Comparison of ENCODE assay signal across 19 mouse cellular contexts in genomic region chr1:88608236-88608635, GRCm38 (mm10).
DNase-seq lines count a peak whose midpoint lies in the region; ATAC-seq and TF ChIP-seq lines count a peak whose summit lies in the region.
"Had no signal": no experiment of that assay in that cellular context is flagged by ENCODE, and none has a peak within 500 bp of the region (broad histone marks: within the 10 kb centered on the region; RNA-seq: fewer than 3 reads in every experiment).

No protein-coding gene starts in this region.

- no peak for TF ChIP-seq POLR2A in lung, adult 2 months (IDR thresholded peaks at IDR 0.05; ENCODE audit: borderline replicate concordance, extremely low read depth, low read depth, low read length)

- TF ChIP-seq CTCF in lung, adult 2 months (IDR thresholded peaks at IDR 0.05; ENCODE audit: insufficient read depth, low read length), result no peak

- H3K4me1 ChIP-seq in lung, adult 2 months (ENCODE audit: control insufficient read depth, insufficient read depth, low read length), result no peaks in the 10 kb centered on the region
- H3K4me1 ChIP-seq in lung, embryonic 15.5 days, result peaks cover 14% of the 10 kb centered on the region; the same call in 1 of the 2 replicates
- H3K4me1 ChIP-seq: heart, embryonic 15.5 days; intestine, embryonic 15.5 days; liver, embryonic 15.5 days had no signal

- peak; percentile 79 for ATAC-seq in lung, embryonic 15.5 days (ENCODE audit: borderline replicate concordance, extremely low read depth, low FRiP score, low TSS enrichment)
- ATAC-seq: CD4-positive, CD25-positive, alpha-beta regulatory T cell, adult 4 months; intestine, embryonic 15.5 days; Patski had no signal

- no peak overlapping the region for H3K9ac ChIP-seq in lung, embryonic 15.5 days
- H3K9ac ChIP-seq: forebrain, embryonic 12.5 days; heart, embryonic 15.5 days; hindbrain, embryonic 12.5 days; intestine, embryonic 15.5 days; limb, embryonic 12.5 days; liver, embryonic 15.5 days had no signal

- H3K4me2 ChIP-seq in lung, embryonic 15.5 days, result no peak overlapping the region
- H3K4me2 ChIP-seq: forebrain, embryonic 12.5 days; heart, embryonic 15.5 days; hindbrain, embryonic 12.5 days; intestine, embryonic 15.5 days; limb, embryonic 12.5 days; liver, embryonic 15.5 days had no signal

- WGBS in lung, adult 2 months, result 57% methylated on average over 8 of the region's 8 CpGs
- 29% methylated on average over 8 of the region's 8 CpGs for WGBS in lung, embryonic 15.5 days

- no peaks in the 10 kb centered on the region for H3K36me3 ChIP-seq in lung, embryonic 15.5 days
- H3K36me3 ChIP-seq: forebrain, embryonic 12.5 days; heart, embryonic 15.5 days; hindbrain, embryonic 12.5 days; intestine, embryonic 15.5 days; limb, embryonic 12.5 days; liver, embryonic 15.5 days had no signal

- H3K27me3 ChIP-seq in lung, embryonic 15.5 days, result no peaks in the 10 kb centered on the region
- H3K27me3 ChIP-seq: forebrain, embryonic 12.5 days; heart, embryonic 15.5 days; hindbrain, embryonic 12.5 days; intestine, embryonic 15.5 days; liver, embryonic 15.5 days; Patski had no signal

- H3K4me3 ChIP-seq in lung, adult 2 months (replicated peaks; ENCODE audit: extremely low read depth, low read depth, low read length), result no peak overlapping the region
- no peak overlapping the region for H3K4me3 ChIP-seq in lung, embryonic 15.5 days
- H3K4me3 ChIP-seq: forebrain, embryonic 12.5 days; heart, embryonic 15.5 days; hindbrain, embryonic 12.5 days; intestine, embryonic 15.5 days; limb, embryonic 12.5 days; liver, embryonic 15.5 days had no signal

- peak overlapping the region; percentile 67 for H3K27ac ChIP-seq in lung, embryonic 15.5 days
- H3K27ac ChIP-seq: forebrain, embryonic 12.5 days; heart, embryonic 15.5 days; hindbrain, embryonic 12.5 days; intestine, embryonic 15.5 days; limb, embryonic 12.5 days; liver, embryonic 15.5 days had no signal

- no peaks in the 10 kb centered on the region for H3K9me3 ChIP-seq in lung, embryonic 15.5 days
- H3K9me3 ChIP-seq: forebrain, embryonic 12.5 days; heart, embryonic 15.5 days; hindbrain, embryonic 12.5 days; intestine, embryonic 15.5 days; limb, embryonic 12.5 days; liver, embryonic 15.5 days had no signal

- DNase-seq in lung, adult 18-20 months, result peak; percentile 19 to 22
- no peak for DNase-seq in lung, adult 2 months
- peak; percentile 41 for DNase-seq in embryo, embryonic 10.5 days (ENCODE audit: low spot score)
- DNase-seq in testis, postnatal 10 days (ENCODE audit: low spot score), result no peak
- no peak for DNase-seq in natural killer cell, adult 2 months (ENCODE audit: low spot score in 2 of 2)
- no peak for DNase-seq in layer of hippocampus, adult 9-10 months (ENCODE audit: low spot score)
- DNase-seq: cerebellum, adult 11 months; cerebellum, postnatal 25 days; kidney, postnatal 25 days; right cerebral cortex, adult 18-20 months had no signal

Comparison
In these comparisons a context has a peak if more than half of its experiments do, and no peak if none do; other contexts are left out.
1. DNase-seq: peak in lung, adult 18-20 months (2 of 2) and embryo, embryonic 10.5 days (single experiment); none in lung, adult 2 months (single experiment), testis, postnatal 10 days (single experiment), natural killer cell, adult 2 months (0 of 2) and layer of hippocampus, adult 9-10 months (single experiment).